Mouse (Mus musculus) stomach, postnatal 0 days (tissue): ENCODE data around the gene Taar8b. TPM values are rescaled to one million over a fixed set of nuclear protein-coding genes. Genes with fewer than 3 reads are reported as not detected.

ENCODE experiments used
- ATAC-seq: fragments of 200-750 bp; cut with Nextera tagmentation; 2 replicates; pipeline ENCODE4 v1.8.0; 2017; ENCODE audit not compliant: low FRiP score, low TSS enrichment
- DNase-seq: peaks from one replicate; pipeline ENCODE4 v3.0.0-alpha.2; 2016; ENCODE audit warnings: low spot score
- H3K27ac ChIP-seq: fragments of 300-500 bp; sonication (generic); replicated peaks from 2 replicates; pipeline ENCODE4 v1.5.1; 2014; ENCODE audit warnings: mild to moderate bottlenecking, control low read depth
- H3K27me3 ChIP-seq: fragments of 300-500 bp; sonication (generic); 2 replicates; pipeline ENCODE4 v1.6.1; 2014; ENCODE audit warnings: low read length; ENCODE audit not compliant: control insufficient read depth, insufficient read depth
- H3K36me3 ChIP-seq: fragments of 300-500 bp; sonication (generic); 2 replicates; pipeline ENCODE4 v1.6.1; 2014; ENCODE audit warnings: low read length, mixed read lengths; ENCODE audit not compliant: control insufficient read depth, insufficient read depth
- H3K4me1 ChIP-seq: fragments of 300-500 bp; sonication (generic); replicated peaks from 2 replicates; pipeline ENCODE4 v1.6.1; 2014; ENCODE audit warnings: antibody characterized with exemption; ENCODE audit not compliant: control insufficient read depth, insufficient read depth
- H3K4me2 ChIP-seq: fragments of 300-500 bp; sonication (generic); replicated peaks from 2 replicates; pipeline ENCODE4 v1.6.1; 2014; ENCODE audit warnings: low read depth, mild to moderate bottlenecking, control low read depth, moderate library complexity
- H3K4me3 ChIP-seq: fragments of 300-500 bp; sonication (generic); 2 replicates; pipeline ENCODE4 v1.5.1; 2014; ENCODE audit warnings: low read depth, low read length, control low read depth
- H3K9ac ChIP-seq: fragments of 300-500 bp; sonication (generic); 2 replicates; pipeline ENCODE4 v1.6.1; 2014; ENCODE audit warnings: mild to moderate bottlenecking, low read length, control low read depth, mixed read lengths
- H3K9me3 ChIP-seq: fragments of 300-500 bp; sonication (generic); 2 replicates; pipeline ENCODE4 v1.6.1; 2016; ENCODE audit warnings: low read length; ENCODE audit not compliant: control insufficient read depth
- CTCF ChIP-seq: IDR thresholded peaks from 2 replicates; pipeline ENCODE4 v1.5.1; 2016; ENCODE audit warnings: antibody characterized with exemption, low read depth, mild to moderate bottlenecking, moderate library complexity
- EP300 ChIP-seq: optimal IDR thresholded peaks from 2 replicates; pipeline ENCODE3; 2016; ENCODE audit warnings: antibody characterized with exemption
- WGBS: fragments of 180-500 bp; shearing (Covaris S2); extraction: QIAGEN DNeasy Blood & Tissue Kit; methylation state at CpG from one replicate; pipeline ENCODE4 v1.1.7; 2014; 5-methylcytosine and 5-hydroxymethylcytosine counted together
- polyA plus RNA-seq: library from polyadenylated mRNA; unstranded; fragments of >200 nt; fragmentation: Nextera tagmentation; extraction: Ambion mirVana; gene quantifications from 2 replicates; pipeline ENCODE4 v1.2.1, GENCODE M21; 2015

Taar8b gene
- polyA plus RNA-seq, 1 experiment from 2014 or later: not detected

DNA sequence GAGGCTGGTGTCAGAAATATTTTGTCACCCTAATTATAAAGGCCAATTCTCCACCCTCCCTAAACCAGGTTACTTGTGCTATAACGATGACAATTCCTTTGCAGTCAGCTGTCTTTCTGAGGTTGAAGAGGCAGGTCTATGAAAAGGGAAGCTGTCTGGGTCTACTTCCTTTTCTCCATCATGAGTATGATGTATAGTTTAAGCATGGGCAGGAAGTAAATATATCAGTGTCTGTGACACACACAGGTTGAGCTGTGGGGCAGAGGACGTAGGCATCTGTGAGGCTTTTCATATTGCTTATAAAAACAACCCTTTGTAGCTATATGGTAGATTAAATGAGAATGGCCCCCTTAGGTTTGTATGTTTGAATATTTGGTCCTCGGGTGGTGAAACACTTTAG lies 33.1 kb downstream of the Taar8b start:
- no peak for DNase-seq
- Histone ChIP-seq H3K4me2 (no peak overlapping the region), H3K9me3 (no peaks in the 10 kb centered on the region), H3K4me3 (no peak overlapping the region), H3K36me3 (no peaks in the 10 kb centered on the region), H3K9ac (no peak overlapping the region), H3K27ac (no peak overlapping the region), H3K27me3 (no peaks in the 10 kb centered on the region), H3K4me1 (no peaks in the 10 kb centered on the region)
- 82% methylated on average over 3 of the region's 3 CpGs for WGBS
- TF ChIP-seq CTCF (no peak), EP300 (no peak)
- no peak for ATAC-seq

DNA sequence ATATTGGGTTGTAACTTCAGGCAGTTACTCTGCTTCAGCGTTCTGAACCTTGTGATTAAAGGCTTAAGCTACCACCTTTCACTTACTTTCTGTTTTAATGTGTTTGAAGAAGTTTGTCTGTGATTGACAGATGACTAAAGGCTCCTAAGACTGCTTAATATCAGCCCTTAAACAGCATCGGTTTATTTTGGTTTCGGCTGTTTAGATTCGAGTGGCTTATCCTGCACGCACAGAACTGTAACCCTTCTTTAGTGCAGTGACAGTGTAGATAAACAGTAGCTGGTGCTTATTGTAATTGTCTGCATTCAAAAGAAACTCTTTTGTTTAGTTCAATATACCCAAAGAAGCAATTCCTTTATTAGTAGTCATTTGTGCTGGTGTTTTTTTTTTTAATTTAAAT lies 40.1 kb downstream of the Taar8b start:
- Histone ChIP-seq H3K9me3 (no peaks in the 10 kb centered on the region), H3K27me3 (no peaks in the 10 kb centered on the region), H3K4me3 (no peak overlapping the region), H3K27ac (no peak overlapping the region), H3K4me2 (no peak overlapping the region), H3K36me3 (no peaks in the 10 kb centered on the region), H3K4me1 (no peaks in the 10 kb centered on the region), H3K9ac (no peak overlapping the region)
- WGBS: 38% methylated on average over 5 of the region's 5 CpGs
- no peak for ATAC-seq
- no peak for DNase-seq
- TF ChIP-seq CTCF (no peak), EP300 (no peak)

DNA sequence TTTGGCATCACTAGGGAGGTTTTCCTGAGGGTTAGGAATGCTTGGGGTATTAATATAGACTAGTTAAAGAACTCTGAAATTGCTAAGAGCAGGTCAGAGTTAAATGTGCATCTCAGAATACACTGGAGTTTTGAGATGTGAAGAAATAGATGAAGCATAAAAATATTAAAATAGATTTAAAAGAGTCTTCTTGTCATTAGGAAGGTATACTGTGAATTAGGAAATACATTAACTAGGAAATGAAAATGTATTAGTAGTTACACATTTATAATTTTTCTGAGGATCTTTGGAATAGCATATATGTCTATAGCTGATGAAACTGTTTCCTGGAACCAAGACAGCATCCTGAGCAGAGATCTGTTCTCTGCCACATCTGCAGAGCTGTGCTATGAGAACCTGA lies 42.9 kb downstream of the Taar8b start, which contains the start of gene Taar7f:
Taar7f (plus strand) TSS at position 301 of the 400 bp plus-strand sequence.
- Histone ChIP-seq H3K4me3 (no peak within 1 kb of the TSS), H3K27ac (no peak within 1 kb of the TSS), H3K9ac (no peak within 1 kb of the TSS), H3K36me3 (no peaks in the 10 kb centered on the region), H3K4me1 (no peaks in the 10 kb centered on the region), H3K9me3 (no peaks in the 10 kb centered on the region), H3K4me2 (no peak within 1 kb of the TSS), H3K27me3 (no peaks in the 10 kb centered on the region)
- DNase-seq: no peak
- TF ChIP-seq CTCF (no peak), EP300 (no peak)
- no peak for ATAC-seq

Other genes with a start within 250 kb of the Taar8b start
- gene Vnn3, start 240.8 kb downstream of the Taar8b start, polyA plus RNA-seq: 0.46 and 0.57 TPM in 2 replicates
- 2.3 and 3.0 TPM in 2 replicates for gene Vnn1, start 197.6 kb downstream of the Taar8b start, polyA plus RNA-seq
- gene Taar1, start 171.9 kb downstream of the Taar8b start, polyA plus RNA-seq: not detected in 2 replicates
- gene Taar2, start 153.7 kb downstream of the Taar8b start, polyA plus RNA-seq: not detected in 2 replicates
- gene Taar3, start 142.7 kb downstream of the Taar8b start, polyA plus RNA-seq: not detected in 2 replicates
- gene Taar4, start 131.8 kb downstream of the Taar8b start, polyA plus RNA-seq: 0.10 TPM in 1 of 2 replicates, not detected in the other
- not detected in 2 replicates for gene Taar5, start 121.6 kb downstream of the Taar8b start, polyA plus RNA-seq
- not detected in 2 replicates for gene Taar6, start 106.6 kb downstream of the Taar8b start, polyA plus RNA-seq
- not detected in 2 replicates for gene Taar7a, start 98.8 kb downstream of the Taar8b start, polyA plus RNA-seq
- gene Taar7b, start 92.4 kb downstream of the Taar8b start, polyA plus RNA-seq: not detected in 2 replicates
- gene Taar7d, start 65.1 kb downstream of the Taar8b start, polyA plus RNA-seq: not detected in 2 replicates
- not detected in 2 replicates for gene Taar7e, start 54.7 kb downstream of the Taar8b start, polyA plus RNA-seq
- not detected in 2 replicates for gene Taar7f, start 42.8 kb downstream of the Taar8b start, polyA plus RNA-seq
- not detected in 2 replicates for gene Taar8a, start 15.8 kb downstream of the Taar8b start, polyA plus RNA-seq
- gene Taar8c, start 9.6 kb upstream of the Taar8b start, polyA plus RNA-seq: not detected in 2 replicates
- gene Taar9, start 17.2 kb upstream of the Taar8b start, polyA plus RNA-seq: not detected in 2 replicates
- 73.3 and 82.1 TPM in 2 replicates for gene Stx7, start 57.0 kb upstream of the Taar8b start, polyA plus RNA-seq
- 3.4 and 3.5 TPM in 2 replicates for gene Moxd1, start 131.2 kb upstream of the Taar8b start, polyA plus RNA-seq